Mouse (Mus musculus): ENCODE measurements at regions not wholly inside any gene's neighbourhood (a gene's known extent, or its start where the extent isn't known, plus 50 kb on each side); places are given as distances from the start of the nearest gene placed in this dataset.

DNA sequence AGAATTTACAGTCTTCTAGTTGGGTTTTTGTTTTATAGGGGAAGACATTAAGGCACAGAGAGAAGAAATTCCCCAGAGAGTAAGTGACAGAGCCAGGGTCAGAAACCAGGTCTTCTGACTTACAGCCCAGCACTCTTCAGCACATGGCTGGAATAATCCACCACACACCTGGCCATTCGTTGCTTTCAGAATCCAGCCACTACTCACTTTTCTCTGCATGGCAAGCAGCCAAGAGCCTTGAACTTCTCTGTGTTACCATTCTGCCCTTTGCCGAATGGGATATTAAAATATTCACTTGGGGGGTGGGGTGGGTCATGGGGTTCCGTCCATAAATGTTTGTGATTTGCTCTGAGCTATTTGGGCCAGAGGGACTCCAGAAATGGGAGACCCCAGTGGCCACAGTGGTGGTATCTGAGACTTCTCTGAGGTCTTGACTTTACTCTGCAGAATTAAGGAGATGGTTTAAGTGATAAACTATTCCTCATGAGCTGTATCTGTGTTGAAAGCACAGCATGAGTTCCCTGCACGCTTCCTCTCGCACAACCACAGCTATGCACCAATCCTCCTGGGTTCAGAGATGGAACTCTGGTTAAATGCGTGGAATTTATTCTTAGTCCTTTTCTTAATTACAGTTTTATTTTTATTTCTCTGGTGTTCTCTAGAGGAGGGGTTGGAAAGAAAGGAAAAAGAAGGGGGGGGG lies 488.9 kb upstream of the Tnc start:
- no peak overlapping the region for H3K4me3 ChIP-seq (replicated peaks)
- H3K4me2 ChIP-seq: no peak overlapping the region
- H3K9me3 ChIP-seq (replicated peaks): no peaks in the 10 kb centered on the region
- H3K36me3 ChIP-seq (replicated peaks): no peaks in the 10 kb centered on the region
- no peak overlapping the region for H3K27ac ChIP-seq (replicated peaks)
- no peak for ATAC-seq (ENCODE audit: insufficient read depth)
- no peaks in the 10 kb centered on the region for H3K4me1 ChIP-seq (replicated peaks)
- WGBS (ENCODE audit: insufficient replicate concordance): 61% methylated on average over 6 of the region's 6 CpGs
- no peak overlapping the region for H3K9ac ChIP-seq
- H3K27me3 ChIP-seq: no peaks in the 10 kb centered on the region

DNA sequence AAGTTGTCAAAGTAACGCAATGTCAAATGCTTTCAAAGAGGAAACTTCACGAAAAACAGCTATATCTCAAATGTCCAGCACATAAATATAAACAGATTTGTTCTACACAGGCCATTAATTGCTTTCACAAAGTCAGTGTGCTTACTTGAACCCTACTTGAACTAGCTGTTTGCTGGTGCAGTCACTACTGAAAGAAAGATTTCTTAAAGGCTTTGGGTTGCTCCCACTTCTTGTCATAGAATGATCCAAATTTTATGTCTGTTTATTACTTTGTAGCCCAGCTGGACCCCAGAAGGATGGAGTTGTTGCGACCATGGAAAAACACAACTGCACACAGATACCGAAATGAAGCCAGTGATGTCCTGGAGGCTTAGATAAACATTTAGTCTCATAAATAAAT lies 491.2 kb upstream of the Tnc start:
- Histone ChIP-seq H3K9ac (no peak overlapping the region), H3K27ac (replicated peaks) (no peak overlapping the region), H3K4me2 (no peak overlapping the region), H3K27me3 (no peaks in the 10 kb centered on the region), H3K9me3 (replicated peaks) (no peaks in the 10 kb centered on the region), H3K4me1 (replicated peaks) (no peaks in the 10 kb centered on the region), H3K4me3 (replicated peaks) (no peak overlapping the region), H3K36me3 (replicated peaks) (no peaks in the 10 kb centered on the region)
- ATAC-seq (ENCODE audit: insufficient read depth): no peak
- WGBS (ENCODE audit: insufficient replicate concordance): 66% methylated on average over 4 of the region's 4 CpGs

DNA sequence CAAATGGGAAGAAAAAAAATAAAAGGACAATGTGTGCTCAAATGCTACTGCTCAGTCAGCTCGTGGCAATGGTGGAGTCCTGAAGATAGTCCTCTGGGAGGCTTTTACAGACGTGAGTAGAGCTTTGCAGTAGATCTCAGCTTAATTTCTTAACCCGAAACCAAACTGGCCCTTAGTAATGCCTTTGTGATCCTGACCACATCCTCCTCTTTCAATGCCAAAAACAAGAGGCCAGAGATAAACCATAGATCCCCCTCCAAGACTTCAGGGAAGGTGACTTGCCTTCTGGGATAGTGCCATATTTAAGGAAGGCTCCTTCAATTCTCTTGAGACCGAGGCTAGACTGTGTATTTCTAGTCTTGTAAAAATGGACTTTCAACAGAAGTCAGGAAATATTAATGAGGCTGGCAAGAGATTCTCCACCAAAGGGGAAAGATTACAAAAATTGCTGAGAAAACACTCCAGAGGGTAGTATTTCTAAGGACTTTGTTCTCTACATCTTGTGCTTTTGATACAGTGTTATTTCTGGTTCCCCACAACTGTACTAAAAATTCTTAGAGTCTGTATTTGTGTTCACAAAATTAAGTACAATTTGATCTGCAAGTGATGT lies 497.9 kb upstream of the Tnc start:
- Histone ChIP-seq H3K9me3 (replicated peaks) (no peaks in the 10 kb centered on the region), H3K36me3 (replicated peaks) (no peaks in the 10 kb centered on the region), H3K4me2 (no peak overlapping the region), H3K27ac (replicated peaks) (no peak overlapping the region), H3K27me3 (no peaks in the 10 kb centered on the region), H3K4me1 (replicated peaks) (no peaks in the 10 kb centered on the region), H3K9ac (no peak overlapping the region), H3K4me3 (replicated peaks) (no peak overlapping the region)
- ATAC-seq (ENCODE audit: insufficient read depth): no peak
- 41% methylated on average over 4 of the region's 4 CpGs for WGBS (ENCODE audit: insufficient replicate concordance)

DNA sequence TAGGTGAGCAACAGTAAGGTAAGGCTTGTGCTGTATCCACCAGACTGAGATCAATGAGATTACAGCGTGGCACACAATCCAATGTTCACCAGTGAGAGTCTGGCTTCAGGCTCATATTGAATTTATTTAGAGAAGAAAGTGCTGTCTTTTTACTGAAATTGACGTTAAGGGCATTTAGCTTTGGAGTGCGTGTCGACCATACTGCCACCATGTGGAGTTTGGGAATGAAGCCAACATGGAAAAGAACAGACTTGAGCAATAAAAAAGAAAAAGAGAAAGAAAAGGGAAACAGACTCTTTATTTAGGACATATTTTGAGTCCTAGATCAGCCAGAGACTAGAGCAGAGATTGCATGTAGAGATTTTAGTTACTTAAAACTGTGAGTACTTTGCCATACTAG lies 499.6 kb upstream of the Tnc start:
- Histone ChIP-seq H3K27ac (replicated peaks) (no peak overlapping the region), H3K9ac (no peak overlapping the region), H3K9me3 (replicated peaks) (no peaks in the 10 kb centered on the region), H3K36me3 (replicated peaks) (no peaks in the 10 kb centered on the region), H3K4me1 (replicated peaks) (no peaks in the 10 kb centered on the region), H3K4me2 (no peak overlapping the region), H3K4me3 (replicated peaks) (no peak overlapping the region), H3K27me3 (no peaks in the 10 kb centered on the region)
- no peak for ATAC-seq (ENCODE audit: insufficient read depth)
- WGBS (ENCODE audit: insufficient replicate concordance): 59% methylated on average over 4 of the region's 4 CpGs

DNA sequence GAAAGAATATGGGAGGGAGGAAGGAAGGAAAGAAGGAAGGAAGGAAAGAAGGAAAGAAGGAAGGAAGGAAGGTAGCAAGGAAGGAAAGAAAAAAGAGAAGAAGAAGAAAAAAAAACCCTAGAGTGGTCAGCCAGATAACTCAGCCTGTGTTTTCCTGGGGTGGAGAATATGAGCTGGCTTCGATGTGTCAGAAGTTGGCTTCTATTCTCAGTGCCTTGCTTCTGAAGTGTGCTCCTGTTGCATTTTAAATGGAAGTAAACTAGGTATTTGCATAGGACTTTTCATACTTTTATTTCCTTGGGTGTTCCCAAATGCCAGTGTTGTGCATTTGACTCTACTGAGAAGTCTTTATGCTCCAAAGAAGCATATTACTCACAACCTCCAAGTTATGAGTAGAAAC lies 515.7 kb upstream of the Tnc start:
- ATAC-seq (ENCODE audit: insufficient read depth): no peak
- Histone ChIP-seq H3K9ac (no peak overlapping the region), H3K27me3 (no peaks in the 10 kb centered on the region), H3K4me3 (replicated peaks) (no peak overlapping the region), H3K27ac (replicated peaks) (no peak overlapping the region), H3K4me2 (no peak overlapping the region), H3K36me3 (replicated peaks) (no peaks in the 10 kb centered on the region), H3K9me3 (replicated peaks) (no peaks in the 10 kb centered on the region), H3K4me1 (replicated peaks) (no peaks in the 10 kb centered on the region)
- 56% methylated on average over 1 of the region's 1 CpGs for WGBS (ENCODE audit: insufficient replicate concordance)

DNA sequence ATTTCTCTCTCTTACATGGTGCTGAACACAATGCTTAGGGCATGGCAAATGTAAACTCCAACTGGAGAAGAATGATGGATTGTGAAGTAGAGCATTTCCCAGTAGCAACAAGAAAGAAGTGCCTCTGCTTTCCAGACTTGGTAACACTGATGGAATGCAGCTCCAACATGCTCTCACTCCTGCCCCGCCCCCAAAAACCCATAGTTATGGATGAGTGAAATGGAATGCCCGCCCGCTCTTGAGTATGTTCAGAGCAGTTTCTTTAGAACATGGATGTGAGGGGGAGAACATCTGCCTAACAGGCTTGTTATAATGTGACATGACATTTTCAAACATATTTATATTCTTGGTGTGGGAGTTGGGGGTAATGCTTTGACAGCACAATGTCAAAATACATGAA lies 517.2 kb upstream of the Tnc start:
- Histone ChIP-seq H3K4me1 (replicated peaks) (no peaks in the 10 kb centered on the region), H3K27ac (replicated peaks) (no peak overlapping the region), H3K9ac (no peak overlapping the region), H3K4me2 (no peak overlapping the region), H3K36me3 (replicated peaks) (no peaks in the 10 kb centered on the region), H3K4me3 (replicated peaks) (no peak overlapping the region), H3K27me3 (no peaks in the 10 kb centered on the region), H3K9me3 (replicated peaks) (no peaks in the 10 kb centered on the region)
- no peak for ATAC-seq (ENCODE audit: insufficient read depth)
- 68% methylated on average over 3 of the region's 3 CpGs for WGBS (ENCODE audit: insufficient replicate concordance)

DNA sequence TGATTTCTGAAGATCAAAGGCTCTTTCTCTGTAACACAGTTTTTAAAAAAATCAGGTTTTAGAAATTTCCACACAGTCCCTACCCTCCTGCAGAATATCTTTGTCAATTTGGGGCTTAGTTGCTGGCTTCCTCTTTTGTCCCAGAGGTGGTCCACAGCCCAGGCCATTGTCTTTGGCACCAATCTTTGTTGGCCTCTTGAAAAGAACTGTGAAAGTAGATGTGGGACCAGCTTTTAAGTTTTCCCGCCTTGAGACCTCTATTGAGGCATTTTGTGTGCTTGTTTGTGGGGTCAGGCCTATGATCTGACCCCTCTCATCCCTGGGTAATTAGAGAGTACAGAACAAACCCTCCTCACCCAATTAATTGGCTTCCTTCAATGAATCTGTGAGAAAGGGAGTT lies 523.9 kb upstream of the Tnc start:
- Histone ChIP-seq H3K9ac (no peak overlapping the region), H3K9me3 (replicated peaks) (no peaks in the 10 kb centered on the region), H3K27me3 (no peaks in the 10 kb centered on the region), H3K4me3 (replicated peaks) (no peak overlapping the region), H3K36me3 (replicated peaks) (no peaks in the 10 kb centered on the region), H3K4me1 (replicated peaks) (no peaks in the 10 kb centered on the region), H3K27ac (replicated peaks) (no peak overlapping the region), H3K4me2 (no peak overlapping the region)
- ATAC-seq (ENCODE audit: insufficient read depth): no peak
- WGBS (ENCODE audit: insufficient replicate concordance): 32% methylated on average over 1 of the region's 1 CpGs

DNA sequence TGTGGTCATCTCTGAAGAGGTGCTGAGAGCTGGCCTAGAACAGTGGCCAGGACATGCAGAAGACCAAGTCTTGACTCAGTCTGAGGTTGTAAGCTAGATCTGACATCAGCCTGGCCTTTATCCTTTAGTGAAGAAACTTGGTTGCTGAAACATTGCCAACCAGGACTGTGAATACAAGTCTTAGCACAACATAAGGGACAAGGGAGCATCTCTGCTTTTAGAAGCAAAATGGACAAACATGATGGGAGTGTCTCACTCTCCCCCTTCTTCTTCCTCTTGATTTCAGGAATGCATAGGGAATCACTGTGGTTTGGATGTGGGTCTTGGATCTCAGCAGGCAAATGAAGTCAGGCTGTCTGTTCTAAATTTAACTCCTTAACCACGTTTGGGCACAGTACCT lies 529.1 kb upstream of the Tnc start:
- Histone ChIP-seq H3K4me1 (replicated peaks) (no peaks in the 10 kb centered on the region), H3K4me3 (replicated peaks) (no peak overlapping the region), H3K27ac (replicated peaks) (no peak overlapping the region), H3K27me3 (no peaks in the 10 kb centered on the region), H3K9ac (no peak overlapping the region), H3K36me3 (replicated peaks) (no peaks in the 10 kb centered on the region), H3K9me3 (replicated peaks) (no peaks in the 10 kb centered on the region), H3K4me2 (no peak overlapping the region)
- WGBS (ENCODE audit: insufficient replicate concordance): 21% methylated on average over 1 of the region's 1 CpGs
- ATAC-seq (ENCODE audit: insufficient read depth): no peak

DNA sequence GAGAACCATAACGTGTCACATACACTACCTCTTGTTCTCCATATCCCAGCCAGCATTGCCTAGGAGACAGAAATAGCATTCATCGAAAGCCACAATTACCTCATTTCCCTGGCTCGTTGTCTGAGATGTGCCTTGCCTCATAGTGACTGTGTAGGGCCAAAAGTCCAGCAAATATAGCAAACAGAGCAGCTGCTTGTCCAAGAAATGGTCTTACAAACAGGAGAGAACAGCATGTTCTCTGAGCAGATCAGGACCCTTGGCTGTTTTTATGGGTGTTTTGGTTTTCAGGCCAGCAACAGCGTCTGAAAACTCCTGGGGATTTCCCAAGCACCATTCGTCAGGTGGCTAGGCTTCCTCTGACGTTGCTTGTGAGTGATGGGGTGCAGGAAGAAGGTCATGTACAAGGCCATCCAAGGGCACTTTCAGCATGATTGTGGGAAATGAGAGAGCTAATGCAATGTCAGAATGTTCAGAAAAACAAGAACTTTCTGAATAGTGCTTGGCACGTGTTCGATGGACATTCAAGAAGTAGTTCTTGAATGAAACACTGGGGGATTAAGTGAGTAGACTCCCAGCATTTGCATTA lies 528.9 kb upstream of the Pappa start:
- Histone ChIP-seq H3K27me3 (no peaks in the 10 kb centered on the region), H3K9ac (no peak overlapping the region), H3K9me3 (replicated peaks) (no peaks in the 10 kb centered on the region), H3K4me2 (no peak overlapping the region), H3K27ac (replicated peaks) (no peak overlapping the region), H3K4me1 (replicated peaks) (no peaks in the 10 kb centered on the region), H3K4me3 (replicated peaks) (no peak overlapping the region), H3K36me3 (replicated peaks) (no peaks in the 10 kb centered on the region)
- no peak for ATAC-seq (ENCODE audit: insufficient read depth)
- 49% methylated on average over 8 of the region's 8 CpGs for WGBS (ENCODE audit: insufficient replicate concordance)

DNA sequence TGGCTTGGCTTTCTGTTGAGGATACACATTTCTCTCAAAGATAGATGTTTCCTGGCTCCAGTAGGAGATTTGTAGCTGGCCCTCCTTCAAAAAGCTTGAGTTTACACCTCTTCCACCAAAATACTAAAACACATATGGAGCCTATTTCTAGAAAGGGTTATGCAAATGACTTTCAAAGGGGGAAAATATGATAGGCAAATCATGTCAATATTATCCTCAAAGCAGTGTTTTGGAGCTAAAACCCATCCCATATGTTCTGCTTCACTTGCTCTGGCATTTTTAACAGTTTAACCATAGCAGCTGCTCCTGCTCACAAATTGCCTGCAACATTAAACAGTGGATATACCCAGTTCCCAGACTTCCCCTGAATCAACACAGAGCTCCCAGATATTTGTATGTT lies 525.5 kb upstream of the Pappa start:
- no peak for ATAC-seq (ENCODE audit: insufficient read depth)
- Histone ChIP-seq H3K36me3 (replicated peaks) (no peaks in the 10 kb centered on the region), H3K4me1 (replicated peaks) (no peaks in the 10 kb centered on the region), H3K27me3 (no peaks in the 10 kb centered on the region), H3K4me2 (no peak overlapping the region), H3K4me3 (replicated peaks) (no peak overlapping the region), H3K9me3 (replicated peaks) (no peaks in the 10 kb centered on the region), H3K27ac (replicated peaks) (no peak overlapping the region), H3K9ac (no peak overlapping the region)

DNA sequence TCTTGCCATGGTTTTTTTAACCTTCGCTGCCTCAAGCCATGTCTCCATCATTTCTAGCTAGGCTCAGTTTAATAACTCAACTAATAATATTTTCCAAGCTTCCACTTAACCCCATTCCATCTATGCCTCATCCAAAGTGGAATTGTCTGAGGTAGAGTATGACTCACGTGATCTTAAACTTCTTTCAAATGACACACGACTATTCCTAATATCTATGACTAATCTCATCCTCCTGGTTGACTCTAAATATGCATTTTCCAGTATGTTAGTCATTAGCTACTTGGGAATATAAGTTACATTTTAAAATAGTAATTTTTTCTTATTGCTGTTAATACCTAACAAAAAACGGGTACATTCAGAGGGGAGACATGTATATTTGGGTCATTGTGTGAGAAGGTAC lies 524.8 kb upstream of the Pappa start:
- no peaks in the 10 kb centered on the region for H3K36me3 ChIP-seq (replicated peaks)
- H3K4me2 ChIP-seq: no peak overlapping the region
- no peaks in the 10 kb centered on the region for H3K9me3 ChIP-seq (replicated peaks)
- 61% methylated on average over 4 of the region's 4 CpGs for WGBS (ENCODE audit: insufficient replicate concordance)
- H3K4me1 ChIP-seq (replicated peaks): no peaks in the 10 kb centered on the region
- no peak overlapping the region for H3K9ac ChIP-seq
- ATAC-seq (ENCODE audit: insufficient read depth): no peak
- no peaks in the 10 kb centered on the region for H3K27me3 ChIP-seq
- no peak overlapping the region for H3K27ac ChIP-seq (replicated peaks)
- no peak overlapping the region for H3K4me3 ChIP-seq (replicated peaks)

DNA sequence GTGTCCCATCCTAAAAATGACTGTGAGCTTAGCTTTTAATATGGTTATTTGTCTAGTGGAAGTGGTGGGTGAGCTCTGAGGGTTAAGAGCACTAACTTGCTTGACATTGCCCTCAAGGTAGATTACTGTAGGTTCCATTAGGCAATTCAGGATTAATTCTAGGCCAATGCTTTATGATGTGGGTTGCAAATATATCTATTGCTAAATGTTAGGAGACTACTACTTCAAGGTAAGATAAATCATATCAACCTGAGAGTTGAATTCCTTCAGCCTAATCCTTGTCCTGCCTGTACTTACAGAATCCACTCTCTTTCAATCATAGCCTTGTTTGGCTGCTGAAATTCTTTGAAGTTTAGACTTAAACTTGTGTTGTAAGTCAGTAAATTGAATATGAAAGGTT lies 501.2 kb upstream of the Pappa start:
- Histone ChIP-seq H3K27me3 (no peaks in the 10 kb centered on the region), H3K4me3 (replicated peaks) (no peak overlapping the region)
- no peak for ATAC-seq (ENCODE audit: insufficient read depth)

More for the DNA sequence above, 501.2 kb upstream of the Pappa start:
- Histone ChIP-seq H3K4me1 (replicated peaks) (no peaks in the 10 kb centered on the region), H3K4me2 (no peak overlapping the region), H3K9ac (no peak overlapping the region), H3K36me3 (replicated peaks) (no peaks in the 10 kb centered on the region), H3K27ac (replicated peaks) (no peak overlapping the region), H3K9me3 (replicated peaks) (no peaks in the 10 kb centered on the region)

All from liver, embryonic 15.5 days (tissue).